Mouse (Mus musculus): ENCODE data around the gene Pick1.

DNA sequence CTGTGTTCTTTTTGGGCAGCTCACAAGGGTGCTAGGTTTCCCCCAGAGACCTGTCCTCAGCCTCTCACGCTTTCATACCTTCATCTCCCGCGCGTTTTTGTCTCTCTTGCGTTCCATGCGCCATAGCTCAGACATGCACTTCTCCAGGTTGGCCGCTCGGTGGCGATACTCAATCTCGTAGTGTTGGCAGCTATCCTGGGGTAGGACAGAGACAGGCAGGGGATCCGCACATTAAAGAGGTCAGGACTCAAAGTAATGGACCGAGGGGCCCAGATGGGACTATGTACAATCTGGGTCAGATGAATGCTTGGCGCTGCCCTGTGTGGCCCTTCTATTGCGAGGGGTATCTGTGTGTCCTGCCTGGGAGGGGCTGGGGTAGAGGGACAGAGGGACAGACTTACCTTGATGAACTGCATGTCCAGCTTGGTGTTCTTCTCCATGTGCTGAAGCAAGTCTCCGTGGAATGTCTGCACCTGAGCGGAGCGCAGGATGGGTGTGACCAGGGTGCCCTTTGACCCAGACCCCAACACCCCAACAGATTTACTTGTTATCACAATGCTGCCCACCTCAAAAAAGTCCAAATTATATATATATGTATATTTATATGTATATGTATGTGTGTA lies 42.3 kb downstream of the Pick1 start:
- TF ChIP-seq CTCF (IDR thresholded peaks at IDR 0.05; ENCODE audit: low read depth, low read length) (peak; percentile 63), POLR2A (IDR thresholded peaks at IDR 0.05; ENCODE audit: borderline replicate concordance, low read depth, low read length) (no peak)

All from bone marrow macrophage, adult 2 months (primary cell).